Mouse (Mus musculus) megakaryocyte progenitor cell, adult 5-6 weeks (primary cell): ENCODE measurements around the gene Cd177. TPM values are rescaled to one million over a fixed set of nuclear protein-coding genes. Genes with fewer than 3 reads are reported as not detected.
"Not testable (repeated sequence)": the region's sequence is repeated elsewhere in the genome, so short reads cannot be mapped to it uniquely, and the experiment has no call there.

Experiments
- ATAC-seq: replicated peaks from 2 replicates; pipeline ENCODE4 v1.8.0; 2016; ENCODE audit warnings: mild to moderate bottlenecking, moderate TSS enrichment, inconsistent platforms; ENCODE audit not compliant: poor library complexity
- total RNA-seq, 2 experiments: library from RNA; stranded (forward) in 1 of 2; stranded (reverse) in 1 of 2; fragments of 157-497, 149-512 nt in 1 of 2; fragments of 200-1000 nt in 1 of 2; gene quantifications; 2 replicates each; pipeline versions ENCODE4 v1.2.3 to v1.2.4; 2015 to 2017

Gene Cd177
- total RNA-seq (2015) (16.4 and 16.9 TPM in 2 replicates), total RNA-seq (2017) (23.0 and 36.9 TPM in 2 replicates)

DNA sequence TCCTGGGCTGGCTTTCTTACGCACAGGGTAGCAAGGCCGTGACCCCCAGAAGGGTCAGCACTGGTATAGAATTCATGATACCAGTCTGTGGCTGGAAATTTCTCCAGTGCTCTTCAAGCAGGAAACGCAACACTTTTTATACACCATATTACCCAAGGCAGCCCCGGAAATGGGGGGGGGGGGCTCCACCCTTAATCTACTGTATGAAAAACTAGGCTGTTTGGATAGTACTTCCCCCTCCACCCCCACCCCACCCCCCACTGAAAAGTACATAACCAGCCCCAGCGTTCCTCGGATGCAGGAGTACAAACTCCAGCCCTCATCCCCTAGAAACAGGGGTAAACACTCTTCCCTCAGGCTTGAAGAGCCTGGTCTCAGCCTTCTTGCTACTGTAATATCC is at the start of gene Cd177:
Gene Cd177, minus strand, starts transcription at position 101 of the 400 bp plus-strand sequence.
- ATAC-seq, result 0 out of 2 replicates have a peak, but pooled peaks have one; percentile 17

DNA sequence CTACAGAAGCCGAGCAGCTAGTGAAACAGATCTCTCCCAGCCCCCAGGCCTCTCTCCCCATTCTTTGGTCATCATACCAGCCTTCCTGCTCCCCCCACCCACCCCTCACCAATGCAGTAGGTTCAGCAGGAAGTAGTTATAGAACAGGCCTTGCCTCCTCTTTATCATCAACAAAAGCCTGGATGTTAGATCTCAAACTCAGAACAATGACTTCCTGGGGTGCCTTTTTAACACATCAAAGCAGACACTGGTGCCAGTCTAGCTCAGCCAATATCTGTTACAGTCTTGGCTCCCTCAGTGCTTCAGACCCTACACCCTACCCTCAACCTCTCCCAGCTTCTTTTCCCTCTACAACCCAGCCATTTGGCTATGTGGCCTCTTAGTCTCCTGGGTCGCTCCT is 48.9 kb upstream of the Cd177 start:
- no peak for ATAC-seq

DNA sequence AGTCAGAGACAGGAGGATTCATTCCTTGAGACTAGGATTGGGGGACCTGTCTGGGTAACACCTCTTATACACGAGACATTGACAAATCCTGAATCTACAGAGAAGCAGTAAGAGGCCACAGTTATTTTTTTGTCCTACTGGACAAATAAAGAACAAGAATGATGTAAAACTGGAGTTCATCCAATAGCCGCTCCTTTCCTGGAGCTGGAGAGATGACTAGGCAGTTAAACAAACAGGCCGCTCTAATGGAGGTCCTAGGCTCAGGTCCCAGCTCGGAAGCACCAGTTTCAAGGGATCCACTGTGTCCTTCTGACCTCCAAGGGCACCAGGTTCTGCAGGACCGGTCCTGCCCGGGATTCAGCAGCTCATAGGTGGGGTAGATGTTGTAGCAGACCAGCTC is 44.7 kb upstream of the Cd177 start:
- no peak for ATAC-seq

DNA sequence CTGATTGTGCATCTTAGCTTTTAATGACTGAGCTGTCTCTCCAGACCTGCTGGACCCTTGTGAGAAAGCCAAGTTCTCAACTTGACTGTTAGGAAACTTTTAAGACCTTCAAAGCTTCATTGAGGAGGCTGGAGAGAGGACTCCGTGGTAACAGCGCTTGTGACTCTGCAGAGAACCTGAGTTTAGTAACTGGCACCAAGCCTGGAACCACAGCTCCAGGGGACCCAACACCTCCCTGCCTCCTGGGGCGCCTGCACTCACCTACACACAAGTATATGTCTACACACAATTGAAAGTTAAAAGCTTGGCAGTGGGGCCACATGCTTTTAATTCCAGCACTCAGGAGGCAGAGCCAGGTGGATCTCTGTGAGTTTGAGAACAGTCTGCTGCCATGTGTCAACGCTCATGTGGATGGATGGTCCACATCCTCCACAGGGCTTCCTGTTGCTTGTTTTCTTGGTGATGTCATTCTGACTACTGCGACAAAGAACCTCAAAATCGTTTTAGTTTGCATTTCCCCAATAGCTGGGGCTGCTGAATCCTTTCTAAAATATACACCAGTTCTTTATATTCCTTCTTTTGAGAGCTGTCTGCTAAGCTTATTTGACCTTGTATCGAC is 42.1 kb upstream of the Cd177 start:
- ATAC-seq, result no peak

DNA sequence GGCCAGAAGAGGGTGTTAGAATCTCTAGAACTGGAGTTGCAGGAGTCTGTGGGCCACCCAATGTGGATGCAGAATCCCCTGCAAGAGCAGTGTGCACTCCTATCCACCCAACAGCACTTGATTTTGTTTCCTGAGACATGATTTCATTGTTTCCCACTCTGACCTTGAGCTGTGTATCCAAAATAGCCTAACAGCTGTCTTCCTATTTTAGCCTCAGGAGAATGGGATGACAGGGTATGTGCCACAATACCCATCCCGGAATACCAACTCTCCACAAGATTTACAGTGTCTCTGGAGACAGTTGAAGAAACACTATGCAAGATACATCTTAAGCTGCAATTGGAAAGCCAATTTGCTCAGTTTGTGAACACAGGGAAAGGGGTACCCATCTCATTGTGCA is 37.8 kb upstream of the Cd177 start:
- ATAC-seq, result no peak

DNA sequence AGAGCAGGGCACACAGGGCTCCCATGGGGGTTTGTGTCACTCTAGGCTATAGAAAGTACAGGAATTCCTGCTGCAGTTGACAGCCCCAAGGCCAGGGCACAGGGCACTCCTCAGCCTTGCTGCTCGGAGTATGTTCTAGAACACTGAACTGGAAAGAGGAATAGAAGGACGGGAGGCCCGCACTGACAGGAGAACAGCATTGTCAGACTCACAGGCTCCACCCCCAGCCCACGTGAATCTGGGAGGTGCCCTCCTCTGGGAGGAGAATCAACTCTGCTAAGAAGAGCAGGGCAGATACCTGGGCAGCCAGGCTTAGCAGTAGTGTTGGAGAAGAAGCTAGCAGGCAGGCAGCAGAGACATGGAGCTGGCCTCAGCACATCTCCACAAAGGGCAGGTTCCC is 16.8 kb upstream of the Cd177 start, which contains the start of gene Ceacam10:
Gene Ceacam10, plus strand, starts transcription at position 289 of the 400 bp plus-strand sequence.
- ATAC-seq, result peak; percentile 48

DNA sequence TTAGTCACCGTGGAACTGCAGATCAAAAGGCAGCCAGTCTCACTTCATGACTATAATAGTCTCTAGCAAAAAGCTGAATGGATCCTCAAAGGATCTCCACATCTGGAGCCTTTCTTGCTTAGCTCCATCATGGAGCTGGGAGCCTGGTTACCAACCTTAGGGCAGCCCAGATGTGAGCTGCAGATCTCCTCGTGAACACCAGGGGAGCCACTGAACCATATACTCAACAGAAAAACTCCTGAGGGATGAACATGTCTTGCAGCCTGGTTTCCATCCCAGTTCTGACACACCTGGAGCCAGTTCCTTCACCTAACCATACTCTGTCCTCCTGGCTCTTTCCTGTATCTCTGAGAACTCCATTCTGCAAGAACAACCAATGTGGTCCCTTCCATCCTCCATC is 16.0 kb upstream of the Cd177 start:
- ATAC-seq, result no peak; the same call in 1 of the 2 replicates

DNA sequence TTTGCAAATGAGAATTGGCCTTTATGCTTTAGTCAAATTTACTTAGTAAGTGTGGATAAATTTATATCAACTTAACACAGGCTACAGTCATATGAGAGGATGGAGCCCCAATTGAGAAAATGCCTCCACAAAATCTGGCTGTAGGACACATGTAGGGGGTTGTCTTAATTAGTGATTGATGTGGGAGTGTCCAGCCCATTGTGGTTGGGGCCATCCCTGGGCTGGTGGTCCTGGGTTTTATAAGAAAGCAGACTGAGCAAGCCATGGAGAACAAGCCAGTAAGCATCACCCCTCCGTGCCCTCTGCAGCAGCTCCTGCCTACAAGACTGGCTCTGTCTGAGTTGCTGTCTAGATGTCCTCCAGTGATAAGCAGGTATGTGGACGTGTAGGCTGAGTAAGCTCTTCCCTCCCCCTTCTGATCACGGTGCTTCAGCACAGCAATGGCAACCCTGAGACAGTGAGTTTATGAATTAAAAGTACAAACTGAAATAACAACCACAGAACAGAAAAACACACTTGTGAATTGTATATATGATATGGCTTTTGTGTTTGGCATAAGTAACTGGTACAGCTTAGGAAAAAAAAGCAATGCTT is 13.9 kb upstream of the Cd177 start:
- no peak for ATAC-seq

DNA sequence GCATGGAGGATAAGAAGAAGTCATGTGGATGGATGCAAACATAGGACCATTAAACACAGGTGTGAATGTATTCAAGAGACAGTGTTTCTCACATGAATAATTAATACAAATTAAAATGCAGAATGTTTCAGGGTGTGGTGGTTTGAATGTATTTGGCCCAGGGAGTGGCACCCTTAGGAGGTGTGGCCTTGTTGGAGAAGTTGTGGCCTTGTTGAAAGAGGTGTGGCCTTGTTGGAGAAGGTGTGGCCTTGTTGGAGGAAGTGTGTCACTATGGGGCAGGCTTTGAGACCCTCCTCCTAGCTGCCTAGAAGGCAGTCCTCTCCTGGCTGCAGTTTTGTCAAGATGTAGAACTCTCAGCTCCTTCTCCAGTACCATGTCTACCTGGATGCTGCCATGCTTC is 11.2 kb upstream of the Cd177 start:
- no peak for ATAC-seq

DNA sequence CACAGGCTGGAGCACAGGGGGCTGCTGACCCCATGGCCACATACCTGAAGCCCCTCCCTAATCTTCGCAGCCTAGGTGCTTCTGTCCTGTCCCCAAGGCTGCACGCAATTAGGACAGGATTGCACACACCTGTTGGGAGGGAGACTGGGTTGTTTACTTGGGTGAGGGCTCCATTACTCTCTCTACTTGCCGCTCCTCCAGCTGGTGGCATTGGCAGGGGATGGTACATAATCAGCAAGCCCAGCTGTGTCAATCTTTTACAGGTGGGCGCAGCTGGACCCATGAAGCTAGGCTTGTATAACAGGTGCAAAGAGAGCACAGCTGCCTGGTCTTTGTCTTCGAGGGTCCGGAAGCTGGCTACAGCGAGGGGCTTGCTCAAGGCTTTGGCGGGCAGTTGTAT is 2.5 kb upstream of the Cd177 start:
- no peak for ATAC-seq

DNA sequence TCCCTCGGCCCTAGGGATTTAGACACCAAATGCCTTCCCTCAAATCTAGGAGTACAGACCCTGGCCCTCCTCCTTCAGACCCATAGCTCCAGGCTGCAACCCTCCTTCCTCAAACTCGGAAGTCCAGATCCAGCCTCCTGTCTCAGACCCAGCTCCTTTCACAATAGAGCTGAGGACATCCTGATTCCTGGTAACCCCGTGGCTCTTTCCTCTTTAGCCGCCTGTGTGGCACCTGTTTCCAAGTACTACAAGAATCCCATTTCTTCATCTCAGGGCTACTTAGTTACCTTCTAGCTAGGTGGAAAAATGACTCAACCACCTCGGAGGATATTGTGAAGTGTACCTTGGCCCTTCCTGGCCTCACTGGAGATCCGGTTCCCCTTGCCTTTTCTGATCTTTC is 1.1 kb upstream of the Cd177 start:
- peak; percentile 56 for ATAC-seq

DNA sequence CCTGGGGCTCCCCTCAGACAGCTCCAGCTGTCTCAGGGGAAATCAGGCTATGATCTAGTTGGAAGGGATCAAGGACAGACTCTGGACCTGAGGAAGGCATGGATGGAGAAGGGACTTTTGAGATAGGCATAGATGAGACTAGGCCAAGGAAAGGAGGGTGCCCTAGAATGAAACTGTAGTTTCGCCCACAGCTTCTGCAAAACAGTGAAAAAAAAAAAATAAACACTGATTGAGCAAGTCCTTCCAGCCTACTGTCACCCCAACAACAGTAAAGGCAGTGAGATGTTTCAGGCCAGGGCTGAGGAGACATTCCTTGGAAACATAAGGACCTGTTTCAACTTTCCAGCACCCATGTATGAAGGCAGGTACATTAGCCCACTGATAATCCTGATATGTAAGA is 1.6 kb downstream of the Cd177 start:
- peak; percentile 41 for ATAC-seq

DNA sequence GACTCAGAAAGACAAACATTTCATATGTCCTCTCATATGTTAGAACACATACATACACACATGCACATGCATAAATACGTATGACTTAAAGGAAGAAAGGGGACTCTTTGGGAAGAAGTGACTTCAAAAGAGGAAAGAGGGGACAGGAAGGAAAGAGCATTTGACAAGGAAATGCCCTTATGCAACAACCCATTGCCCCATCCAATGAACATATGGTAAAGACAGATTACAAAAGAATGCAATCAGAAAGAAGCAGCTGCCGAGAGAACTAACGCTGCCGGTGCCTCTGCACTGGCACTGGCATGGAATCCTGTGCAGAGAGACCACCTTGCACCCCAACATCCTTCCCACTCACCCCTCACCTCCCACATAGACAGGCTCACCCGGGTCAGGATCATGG is 6.6 kb downstream of the Cd177 start:
- peak; percentile 72 for ATAC-seq

DNA sequence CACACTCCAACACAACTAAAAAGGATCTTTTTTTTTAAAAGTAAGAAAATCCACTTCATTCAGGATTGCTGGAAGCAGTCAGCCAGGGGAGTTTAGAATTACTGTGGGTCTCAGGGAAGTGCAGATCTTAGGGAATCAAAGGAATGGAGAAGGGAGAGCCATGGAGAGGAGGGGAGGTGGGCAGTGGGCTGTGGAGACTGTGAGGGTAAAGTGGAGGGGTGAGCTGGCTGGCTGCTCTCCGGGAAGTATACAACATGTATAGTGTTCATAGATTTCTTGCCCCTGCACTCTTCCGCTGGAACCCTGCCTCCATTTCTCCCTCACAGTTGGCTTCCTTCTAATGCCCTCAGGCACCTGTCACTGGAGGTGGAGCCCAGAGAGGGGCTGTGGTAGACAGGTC is 8.5 kb downstream of the Cd177 start:
- ATAC-seq, result no peak

DNA sequence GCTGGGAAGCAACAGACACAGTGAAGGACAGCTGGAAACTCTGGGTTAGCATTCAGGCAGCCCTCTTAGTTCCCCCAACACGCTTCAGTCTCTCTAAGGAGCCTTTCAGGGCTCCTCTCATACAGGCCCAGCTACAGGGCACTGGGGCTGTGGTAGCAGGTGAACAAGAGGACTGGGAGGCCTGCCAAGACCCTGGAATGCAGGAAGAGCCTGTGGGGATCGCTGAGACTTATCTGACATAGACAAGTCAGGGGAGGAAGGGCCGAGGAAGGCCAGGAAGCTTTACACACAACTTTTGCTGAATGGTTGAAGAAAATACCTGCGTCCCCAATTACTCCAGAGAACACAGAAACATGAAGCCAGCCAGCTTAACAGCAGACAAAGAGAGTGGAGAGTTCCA is 9.4 kb downstream of the Cd177 start:
- no peak for ATAC-seq

DNA sequence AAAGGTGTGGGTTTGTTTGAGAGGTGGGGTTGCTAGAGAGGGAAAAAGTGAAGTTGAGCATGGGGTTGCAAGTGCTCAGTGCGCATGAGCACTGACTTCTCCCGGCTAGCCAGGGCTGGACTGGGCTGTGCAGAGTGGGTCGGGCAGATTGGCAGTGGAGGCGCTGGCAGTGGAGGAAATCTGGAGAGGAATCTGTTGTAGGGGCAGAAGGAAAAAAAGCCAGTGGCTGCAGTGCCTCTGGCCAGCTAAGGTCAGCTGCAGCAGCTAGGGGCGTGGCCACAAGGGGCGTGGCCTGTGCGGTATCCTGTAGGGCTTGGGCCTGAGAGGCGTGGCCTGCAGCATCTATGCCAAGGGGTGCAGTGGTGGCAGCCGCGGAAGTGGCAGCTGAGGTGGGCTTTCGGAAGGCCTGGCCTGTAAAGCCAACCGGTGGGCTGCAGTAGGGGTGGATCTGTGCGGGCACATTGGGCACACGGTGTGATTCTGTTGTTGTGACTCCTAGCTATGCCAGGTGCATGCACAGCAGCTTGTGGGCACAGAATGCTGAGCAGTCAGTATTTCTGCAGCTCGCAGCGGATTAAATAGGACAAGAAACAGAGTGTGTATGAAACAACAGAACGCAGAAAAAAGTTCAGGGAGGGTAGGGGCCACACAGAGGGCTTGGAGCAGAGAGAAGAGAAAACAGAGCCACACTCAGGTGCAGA is 24.0 kb downstream of the Cd177 start:
- peak; percentile 85 for ATAC-seq

DNA sequence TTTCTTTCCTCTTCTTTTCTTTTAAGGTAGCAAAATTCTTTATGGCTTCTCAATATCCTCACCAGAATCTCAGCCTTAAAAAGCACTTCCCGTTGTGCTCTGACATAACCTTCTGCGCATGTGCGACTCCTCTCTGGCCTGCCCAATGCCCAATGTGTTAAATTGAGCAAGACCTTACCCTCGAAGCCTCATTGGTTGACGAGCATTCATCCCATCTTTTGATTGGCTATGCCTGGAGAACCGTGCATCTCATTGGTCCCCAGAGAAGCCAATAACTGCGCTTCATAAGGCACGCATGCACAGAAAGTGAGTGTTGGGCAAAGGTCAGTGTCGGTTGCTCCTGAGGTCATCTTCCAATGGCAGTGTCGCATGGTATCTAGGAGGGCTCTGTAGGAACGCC is 33.3 kb downstream of the Cd177 start, which contains the start of gene Gm4763:
Gene Gm4763, minus strand, starts transcription at position 101 of the 400 bp plus-strand sequence.
- not testable (repeated sequence) for ATAC-seq

DNA sequence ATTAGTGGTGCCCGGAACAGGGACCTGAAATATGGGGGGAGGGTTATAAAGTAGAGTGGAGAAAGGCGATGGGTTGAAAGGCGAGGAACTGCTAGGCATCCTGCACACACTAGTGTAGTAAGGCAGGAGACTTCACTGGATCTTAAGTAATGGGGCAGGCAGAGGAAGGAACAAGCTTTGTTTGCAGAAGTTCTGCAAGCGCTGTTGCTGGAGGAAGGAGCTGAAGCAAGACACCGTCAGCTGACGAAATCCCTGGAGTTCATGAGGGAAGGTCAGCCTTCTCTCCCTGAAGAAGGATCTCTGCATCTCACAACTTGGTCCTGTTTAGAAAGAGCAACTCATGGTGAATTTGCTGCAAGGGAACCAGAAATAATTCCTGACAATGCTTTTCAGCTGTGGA is 45.1 kb downstream of the Cd177 start:
- peak; percentile 93 for ATAC-seq

DNA sequence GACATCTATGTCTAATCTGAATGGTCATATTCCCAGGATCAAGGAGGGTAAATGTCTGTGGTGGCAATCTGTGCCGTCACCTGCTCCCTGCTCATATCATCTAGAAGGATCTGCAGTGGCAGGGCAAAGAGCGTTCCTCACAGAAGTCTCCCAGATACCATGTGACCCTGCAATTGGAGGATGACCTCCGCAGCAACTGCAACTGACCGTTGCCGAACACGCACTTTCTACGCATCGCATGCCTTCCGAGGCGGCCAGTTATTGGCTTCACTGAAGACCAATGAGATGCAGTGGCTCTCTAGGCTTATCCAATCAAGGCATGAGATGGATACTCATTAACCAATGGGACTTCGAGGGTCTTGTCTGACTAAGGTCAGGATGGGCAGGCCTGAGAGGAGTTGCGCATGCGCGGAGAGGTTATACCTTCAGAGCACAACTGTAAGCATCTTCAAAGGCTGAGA is 51.2 kb downstream of the Cd177 start, which contains the start of gene BC049730:
Gene BC049730, plus strand, starts transcription at position 411 of the 461 bp plus-strand sequence.
- ATAC-seq, result no peak

DNA sequence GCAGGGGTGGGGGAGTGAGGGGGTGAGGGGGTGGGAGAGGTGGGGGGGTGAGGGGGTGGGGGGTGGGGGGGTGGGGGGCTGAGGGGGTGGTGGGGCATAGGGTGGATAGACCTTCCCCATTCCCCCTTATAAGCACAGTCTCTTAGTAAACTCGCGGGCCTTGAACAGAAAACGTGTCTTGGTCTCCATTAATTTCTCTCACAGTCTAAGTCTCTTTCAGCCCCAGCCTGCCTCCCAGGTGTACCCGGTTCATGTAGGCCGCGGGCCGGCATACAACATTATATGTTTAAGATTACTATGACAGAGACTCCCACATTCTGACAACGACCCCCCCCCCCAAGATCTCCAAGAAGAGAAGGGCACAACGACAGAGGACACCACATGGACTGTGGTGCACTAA is 57.3 kb downstream of the Cd177 start:
- ATAC-seq, result not testable (repeated sequence)

DNA sequence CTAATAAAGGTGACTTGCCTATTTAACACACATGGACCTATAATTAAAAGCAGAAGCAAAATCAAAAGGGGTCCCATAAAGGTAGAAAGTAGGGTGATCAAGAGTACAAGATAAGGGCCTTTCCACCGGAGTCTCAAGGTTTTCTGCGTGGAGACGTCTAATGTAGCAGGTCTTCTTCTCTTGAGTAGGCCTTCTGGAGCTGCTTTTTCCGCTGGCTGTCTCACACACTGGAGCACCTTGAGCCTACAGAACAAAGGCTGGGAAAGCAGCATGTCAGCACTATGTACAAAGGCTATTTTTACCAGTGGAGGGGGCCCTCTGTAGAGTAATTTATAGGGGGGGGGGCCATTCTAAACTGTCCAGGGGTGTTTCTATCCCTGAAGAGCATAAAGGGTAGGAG is 62.2 kb downstream of the Cd177 start:
- ATAC-seq, result not testable (repeated sequence)
